Mouse (Mus musculus) forebrain, embryonic 15.5 days (tissue): ENCODE measurements around the gene Gabbr1. TPM values are rescaled to one million over a fixed set of nuclear protein-coding genes. Genes with fewer than 3 reads are reported as not detected.

ENCODE experiments used
- ATAC-seq: fragments of 200-750 bp; cut with Nextera tagmentation; replicated peaks from 2 replicates; pipeline ENCODE4 v1.8.0; 2017; ENCODE audit warnings: mild to moderate bottlenecking, moderate TSS enrichment, moderate library complexity
- H3K27ac ChIP-seq: fragments of 300-500 bp; sonication (generic); replicated peaks from 2 replicates; pipeline ENCODE4 v1.5.1; 2015; ENCODE audit warnings: mild to moderate bottlenecking, inconsistent platforms
- H3K27me3 ChIP-seq: fragments of 300-500 bp; sonication (generic); 2 replicates; pipeline ENCODE4 v1.6.1; 2015; ENCODE audit warnings: inconsistent platforms
- H3K36me3 ChIP-seq: fragments of 300-500 bp; sonication (generic); 2 replicates; pipeline ENCODE4 v1.6.1; 2015; ENCODE audit warnings: mild to moderate bottlenecking, inconsistent platforms
- H3K4me1 ChIP-seq: fragments of 300-500 bp; sonication (generic); 2 replicates; pipeline ENCODE4 v1.6.1; 2015; ENCODE audit warnings: inconsistent platforms
- H3K4me2 ChIP-seq: fragments of 300-500 bp; sonication (generic); replicated peaks from 2 replicates; pipeline ENCODE4 v1.6.1; 2015; ENCODE audit warnings: mild to moderate bottlenecking, inconsistent platforms
- H3K4me3 ChIP-seq: fragments of 300-500 bp; sonication (generic); 2 replicates; pipeline ENCODE4 v1.5.1; 2015; ENCODE audit warnings: mild to moderate bottlenecking, inconsistent platforms
- H3K9ac ChIP-seq: fragments of 300-500 bp; sonication (generic); replicated peaks from 2 replicates; pipeline ENCODE4 v1.6.1; 2015; ENCODE audit warnings: mild to moderate bottlenecking, inconsistent platforms
- H3K9me3 ChIP-seq: fragments of 300-500 bp; sonication (generic); 2 replicates; pipeline ENCODE4 v1.6.1; 2016; ENCODE audit warnings: inconsistent platforms
- WGBS: fragments of 180-500 bp; shearing (Covaris S2); methylation state at CpG from one replicate; pipeline ENCODE4 v1.1.7; 2015; ENCODE audit warnings: mixed read lengths; 5-methylcytosine and 5-hydroxymethylcytosine counted together
- polyA plus RNA-seq: library from polyadenylated mRNA; unstranded; fragments of >200 nt; fragmentation: Nextera tagmentation; extraction: Ambion mirVana; gene quantifications from 2 replicates; pipeline ENCODE4 v1.2.1, GENCODE M21; 2015

Gene Gabbr1
- polyA plus RNA-seq, 1 experiment from 2014 or later: 53.1 TPM

DNA sequence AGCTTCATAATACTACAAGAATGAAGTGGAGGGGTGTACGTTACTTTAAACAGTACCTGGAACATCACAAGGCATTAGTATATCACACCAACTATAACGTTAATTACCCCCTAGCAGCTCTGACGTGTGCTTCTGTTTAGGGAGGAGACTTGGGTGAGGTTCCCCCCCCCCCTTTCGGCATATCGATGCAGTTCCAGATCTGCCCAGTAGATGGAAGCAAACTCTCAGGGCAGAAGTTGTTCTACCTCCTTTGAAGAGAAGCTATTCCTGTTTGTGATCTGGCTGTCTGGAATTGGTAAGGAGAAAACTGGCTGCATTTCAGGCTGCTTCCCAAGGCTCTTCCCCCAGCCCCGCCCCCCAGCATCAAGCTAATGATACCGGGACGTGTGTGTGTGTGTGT lies 37.6 kb downstream of the Gabbr1 start:
- H3K4me1 ChIP-seq: peaks cover 15% of the 10 kb centered on the region
- no peaks in the 10 kb centered on the region for H3K9me3 ChIP-seq
- no peak; the same call in 1 of the 2 replicates for ATAC-seq
- 3% methylated on average over 8 of the region's 8 CpGs for WGBS
- no peaks in the 10 kb centered on the region for H3K27me3 ChIP-seq
- H3K4me3 ChIP-seq: no peak overlapping the region
- H3K9ac ChIP-seq: no peak overlapping the region
- H3K4me2 ChIP-seq: no peak overlapping the region
- no peaks in the 10 kb centered on the region for H3K36me3 ChIP-seq
- H3K27ac ChIP-seq: no peak overlapping the region

DNA sequence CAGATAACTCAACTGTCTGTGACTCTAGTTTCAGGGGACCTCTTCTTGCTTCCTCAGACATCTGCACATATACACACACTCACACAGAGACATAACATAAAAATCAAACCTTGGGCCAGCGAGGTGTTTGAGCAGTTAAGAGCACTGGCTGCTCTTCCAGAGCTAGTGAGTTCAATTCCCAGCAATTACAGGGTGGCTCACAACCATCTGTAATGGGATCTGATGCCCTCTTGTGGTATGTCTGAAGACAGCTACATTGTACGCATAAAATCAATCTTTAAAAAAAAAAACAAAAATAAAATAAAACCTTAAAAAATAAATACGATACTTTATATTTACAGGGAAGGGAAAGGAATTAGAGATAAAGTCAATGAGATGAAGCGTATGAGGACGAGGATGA lies 38.9 kb downstream of the Gabbr1 start:
- Histone ChIP-seq H3K27me3 (no peaks in the 10 kb centered on the region), H3K9me3 (no peaks in the 10 kb centered on the region), H3K4me1 (peaks cover 4% of the 10 kb centered on the region), H3K27ac (no peak overlapping the region), H3K4me3 (no peak overlapping the region), H3K36me3 (no peaks in the 10 kb centered on the region), H3K4me2 (no peak overlapping the region), H3K9ac (no peak overlapping the region)
- WGBS: 70% methylated on average over 5 of the region's 5 CpGs
- ATAC-seq: no peak

DNA sequence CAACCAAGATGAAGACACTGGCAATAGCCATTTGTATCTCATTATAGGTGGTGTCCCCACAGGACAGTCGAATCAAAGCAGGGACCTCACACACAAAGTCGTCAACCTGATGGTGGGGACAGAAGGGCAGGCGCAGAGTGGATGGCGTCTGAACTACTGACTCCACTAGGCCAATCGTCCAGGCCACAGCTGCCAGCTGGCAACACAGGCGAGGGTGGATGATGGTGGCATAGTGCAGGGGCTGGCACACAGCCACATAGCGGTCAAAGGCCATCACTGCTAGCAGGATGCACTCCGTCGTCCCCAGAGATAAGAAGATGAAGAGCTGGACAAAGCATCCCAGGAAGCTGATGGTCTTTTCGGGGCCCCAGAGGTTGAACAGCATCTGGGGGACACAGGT lies 39.8 kb downstream of the Gabbr1 start:
- no peaks in the 10 kb centered on the region for H3K9me3 ChIP-seq
- no peak overlapping the region for H3K4me2 ChIP-seq
- no peak for ATAC-seq
- H3K27ac ChIP-seq: no peak overlapping the region
- 84% methylated on average over 10 of the region's 10 CpGs for WGBS
- no peaks in the 10 kb centered on the region for H3K36me3 ChIP-seq
- H3K4me3 ChIP-seq: no peak overlapping the region
- no peak overlapping the region for H3K9ac ChIP-seq
- no peaks in the 10 kb centered on the region for H3K4me1 ChIP-seq
- H3K27me3 ChIP-seq: no peaks in the 10 kb centered on the region

DNA sequence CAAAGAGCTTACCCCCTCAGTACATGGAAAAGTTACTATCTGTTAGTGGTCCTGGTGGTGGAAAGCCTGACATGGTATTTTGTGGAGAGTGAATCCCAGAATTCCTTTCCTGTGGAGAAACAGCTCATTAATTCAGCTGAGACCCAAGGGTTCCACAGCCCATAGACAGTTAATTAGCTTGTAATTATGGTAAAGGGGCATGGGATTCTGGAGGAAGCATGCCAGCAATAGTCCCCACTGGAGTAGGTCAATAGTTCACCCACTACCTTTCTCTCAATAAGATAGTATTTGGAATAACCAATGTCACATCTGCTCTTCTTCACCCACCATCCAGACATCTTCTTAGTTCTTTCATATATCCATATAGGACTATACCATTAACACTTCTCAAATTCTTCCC lies 42.6 kb downstream of the Gabbr1 start, which contains the start of gene Olfr90:
Gene Olfr90, minus strand, starts transcription at position 101 of the 400 bp plus-strand sequence.
- no peak within 1 kb of the TSS for H3K27ac ChIP-seq
- no peak within 1 kb of the TSS for H3K4me2 ChIP-seq
- H3K27me3 ChIP-seq: no peaks in the 10 kb centered on the region
- no peaks in the 10 kb centered on the region for H3K4me1 ChIP-seq
- ATAC-seq: no peak
- H3K9ac ChIP-seq: no peak within 1 kb of the TSS
- H3K36me3 ChIP-seq: no peaks in the 10 kb centered on the region
- no peak within 1 kb of the TSS for H3K4me3 ChIP-seq
- no peaks in the 10 kb centered on the region for H3K9me3 ChIP-seq

DNA sequence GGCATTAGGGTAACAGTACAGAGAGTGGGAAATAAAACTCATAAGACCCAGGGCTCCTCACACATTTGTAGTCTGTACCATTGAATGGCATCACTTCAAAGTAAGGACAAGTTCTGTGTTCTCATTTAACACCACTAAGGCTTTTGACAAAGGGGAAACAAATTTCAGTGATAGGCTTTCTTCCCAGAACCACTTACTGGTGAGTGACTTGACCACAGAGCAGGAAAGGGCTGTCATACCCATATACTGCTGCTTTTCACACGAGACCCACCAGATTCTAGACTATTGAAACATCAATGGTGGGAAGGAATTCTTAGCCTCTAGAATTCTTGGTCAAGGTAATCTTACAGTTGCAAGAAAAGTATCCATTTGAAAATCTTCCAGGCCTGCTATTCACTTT lies 46.4 kb downstream of the Gabbr1 start:
- 73% methylated on average over 1 of the region's 1 CpGs for WGBS

DNA sequence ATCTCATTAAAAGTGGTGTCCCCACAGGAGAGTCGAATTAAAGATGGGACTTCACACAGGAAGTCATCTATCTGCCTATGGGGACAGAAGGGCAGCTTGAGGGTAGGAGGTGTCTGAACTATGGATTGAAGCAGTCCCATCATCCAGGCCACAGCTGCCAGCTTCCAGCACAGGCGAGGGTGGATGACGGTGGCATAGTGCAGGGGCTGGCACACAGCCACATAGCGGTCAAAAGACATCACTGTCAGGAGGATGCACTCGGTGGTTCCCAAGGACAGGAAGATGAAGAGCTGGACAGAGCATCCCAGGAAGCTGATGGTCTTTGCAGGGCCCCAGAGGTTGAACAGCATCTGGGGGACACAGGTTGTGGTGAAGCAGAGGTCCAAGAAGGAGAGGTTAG lies 47.5 kb downstream of the Gabbr1 start:
- no peaks in the 10 kb centered on the region for H3K27me3 ChIP-seq
- no peak overlapping the region for H3K4me2 ChIP-seq
- no peak overlapping the region for H3K27ac ChIP-seq
- H3K4me1 ChIP-seq: no peaks in the 10 kb centered on the region
- H3K9me3 ChIP-seq: no peaks in the 10 kb centered on the region
- H3K9ac ChIP-seq: no peak overlapping the region
- no peak overlapping the region for H3K4me3 ChIP-seq
- no peak for ATAC-seq
- WGBS: 75% methylated on average over 5 of the region's 5 CpGs
- no peaks in the 10 kb centered on the region for H3K36me3 ChIP-seq

More for the DNA sequence above, 46.4 kb downstream of the Gabbr1 start:
- H3K4me1 ChIP-seq: no peaks in the 10 kb centered on the region
- H3K4me3 ChIP-seq: no peak overlapping the region
- H3K36me3 ChIP-seq: no peaks in the 10 kb centered on the region
- H3K27ac ChIP-seq: no peak overlapping the region
- no peaks in the 10 kb centered on the region for H3K27me3 ChIP-seq
- no peak for ATAC-seq
- no peaks in the 10 kb centered on the region for H3K9me3 ChIP-seq
- no peak overlapping the region for H3K9ac ChIP-seq
- no peak overlapping the region for H3K4me2 ChIP-seq

DNA sequence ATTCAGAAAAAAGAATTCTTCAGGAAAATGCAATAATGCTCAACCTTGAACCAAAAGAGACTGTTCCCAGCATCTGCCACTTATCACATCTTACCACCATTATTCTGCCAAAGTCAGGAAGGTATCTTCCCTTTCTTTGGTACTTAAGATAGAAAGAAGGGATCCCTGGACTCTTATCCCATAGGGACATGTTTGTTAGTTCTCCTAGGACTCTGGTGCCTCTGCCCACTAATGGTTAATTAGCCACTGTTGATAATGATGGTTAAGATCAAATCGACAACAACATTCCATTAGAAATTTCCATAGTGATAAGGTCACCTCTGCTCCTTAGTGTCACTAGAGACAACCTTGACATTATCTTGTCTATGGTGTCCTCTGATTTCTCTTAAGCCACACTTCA lies 52.4 kb downstream of the Gabbr1 start, which contains the start of gene Olfr91:
Gene Olfr91, minus strand, starts transcription at position 101 of the 400 bp plus-strand sequence.
- 79% methylated on average over 1 of the region's 1 CpGs for WGBS
- Histone ChIP-seq H3K36me3 (no peaks in the 10 kb centered on the region), H3K4me3 (no peak within 1 kb of the TSS), H3K9me3 (no peaks in the 10 kb centered on the region), H3K9ac (no peak within 1 kb of the TSS), H3K4me2 (no peak within 1 kb of the TSS), H3K4me1 (no peaks in the 10 kb centered on the region), H3K27me3 (no peaks in the 10 kb centered on the region), H3K27ac (no peak within 1 kb of the TSS)
- no peak for ATAC-seq

DNA sequence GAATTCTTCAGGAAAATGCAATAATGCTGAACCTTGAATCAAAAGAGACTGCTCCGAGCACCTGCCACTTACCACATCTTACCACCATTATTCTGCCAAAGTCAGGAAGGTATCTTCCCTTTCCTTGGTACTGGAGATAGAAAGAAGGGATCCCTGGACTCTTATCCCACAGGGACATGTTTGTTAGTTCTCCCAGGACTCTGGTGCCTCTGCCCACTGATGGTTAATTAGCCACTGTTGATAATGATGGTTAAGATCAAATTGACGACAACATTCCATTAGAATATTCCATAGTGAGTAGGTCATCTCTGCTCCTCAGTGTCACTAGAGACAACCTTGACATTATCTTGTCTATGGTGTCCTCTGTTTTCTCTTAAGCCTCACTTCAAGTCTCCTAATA lies 74.2 kb downstream of the Gabbr1 start, which contains the start of gene Olfr92:
Gene Olfr92, minus strand, starts transcription at position 101 of the 400 bp plus-strand sequence.
- ATAC-seq: no peak
- WGBS: 92% methylated on average over 2 of the region's 2 CpGs

More for the DNA sequence above, 74.2 kb downstream of the Gabbr1 start, which contains the start of gene Olfr92:
- Histone ChIP-seq H3K27ac (no peak within 1 kb of the TSS), H3K36me3 (no peaks in the 10 kb centered on the region), H3K4me2 (no peak within 1 kb of the TSS), H3K9ac (no peak within 1 kb of the TSS), H3K4me3 (no peak within 1 kb of the TSS), H3K27me3 (no peaks in the 10 kb centered on the region), H3K9me3 (no peaks in the 10 kb centered on the region), H3K4me1 (no peaks in the 10 kb centered on the region)

Other genes starting within 250 kb of the Gabbr1 start
- gene H2-M10.6, start 233.8 kb upstream of the Gabbr1 start, polyA plus RNA-seq: not detected in 2 replicates
- gene Trim26, start 208.8 kb upstream of the Gabbr1 start, polyA plus RNA-seq: 34.2 and 36.0 TPM in 2 replicates
- 0.18 and 0.51 TPM in 2 replicates for gene Trim15, start 178.8 kb upstream of the Gabbr1 start, polyA plus RNA-seq
- 1.2 and 1.8 TPM in 2 replicates for gene Trim10, start 176.4 kb upstream of the Gabbr1 start, polyA plus RNA-seq
- not detected in 2 replicates for gene Trim40, start 155.8 kb upstream of the Gabbr1 start, polyA plus RNA-seq
- not detected in 2 replicates for gene Trim31, start 147.8 kb upstream of the Gabbr1 start, polyA plus RNA-seq
- gene Rnf39, start 103.0 kb upstream of the Gabbr1 start, polyA plus RNA-seq: 0.78 and 0.80 TPM in 2 replicates
- 156 and 164 TPM in 2 replicates for gene Ppp1r11, start 94.2 kb upstream of the Gabbr1 start, polyA plus RNA-seq
- 71.2 and 74.1 TPM in 2 replicates for gene Znrd1, start 87.4 kb upstream of the Gabbr1 start, polyA plus RNA-seq
- 5.1 and 5.9 TPM in 2 replicates for gene Znrd1as, start 87.4 kb upstream of the Gabbr1 start, polyA plus RNA-seq
- gene 2410137M14Rik, start 64.7 kb upstream of the Gabbr1 start, polyA plus RNA-seq: 0.37 TPM in 1 of 2 replicates, not detected in the other
- gene H2-M5, start 56.4 kb upstream of the Gabbr1 start, polyA plus RNA-seq: 2.0 TPM in 2 replicates
- 329 and 340 TPM in 2 replicates for gene Zfp57, start 44.8 kb upstream of the Gabbr1 start, polyA plus RNA-seq
- 1.9 and 2.4 TPM in 2 replicates for gene Mog, start 22.6 kb upstream of the Gabbr1 start, polyA plus RNA-seq
- gene Olfr90, start 42.5 kb downstream of the Gabbr1 start, polyA plus RNA-seq: not detected in 2 replicates
- gene Olfr91, start 52.3 kb downstream of the Gabbr1 start, polyA plus RNA-seq: not detected in 2 replicates
- not detected in 2 replicates for gene Olfr92, start 74.1 kb downstream of the Gabbr1 start, polyA plus RNA-seq
- gene Olfr93, start 115.5 kb downstream of the Gabbr1 start, polyA plus RNA-seq: not detected in 2 replicates
- not detected in 2 replicates for gene Ubd, start 147.9 kb downstream of the Gabbr1 start, polyA plus RNA-seq
- gene Olfr94, start 155.0 kb downstream of the Gabbr1 start, polyA plus RNA-seq: not detected in 2 replicates
- not detected in 2 replicates for gene Olfr95, start 167.2 kb downstream of the Gabbr1 start, polyA plus RNA-seq
- not detected in 2 replicates for gene Olfr96, start 174.2 kb downstream of the Gabbr1 start, polyA plus RNA-seq
- not detected in 2 replicates for gene Olfr97, start 191.4 kb downstream of the Gabbr1 start, polyA plus RNA-seq
- gene Olfr98, start 217.8 kb downstream of the Gabbr1 start, polyA plus RNA-seq: not detected in 2 replicates
- 0.61 and 1.0 TPM in 2 replicates for gene H2-M3, start 224.3 kb downstream of the Gabbr1 start, polyA plus RNA-seq
- not detected in 2 replicates for gene Olfr99, start 237.5 kb downstream of the Gabbr1 start, polyA plus RNA-seq